Mouse (Mus musculus) heart, adult 2 months (tissue): ENCODE results near the gene Lurap1l.

Experiments
- CTCF ChIP-seq: fragments of 200-600 bp; IDR thresholded peaks from 2 replicates; pipeline ENCODE4 v1.8.1; 2022; ENCODE audit warnings: antibody characterized with exemption, mild to moderate bottlenecking, moderate library complexity
- EP300 ChIP-seq: fragments of 200-500 bp; IDR thresholded peaks from 2 replicates; pipeline ENCODE4 v1.6.1; 2011; ENCODE audit warnings: low read depth, low read length, control low read depth; ENCODE audit not compliant: insufficient read depth

DNA sequence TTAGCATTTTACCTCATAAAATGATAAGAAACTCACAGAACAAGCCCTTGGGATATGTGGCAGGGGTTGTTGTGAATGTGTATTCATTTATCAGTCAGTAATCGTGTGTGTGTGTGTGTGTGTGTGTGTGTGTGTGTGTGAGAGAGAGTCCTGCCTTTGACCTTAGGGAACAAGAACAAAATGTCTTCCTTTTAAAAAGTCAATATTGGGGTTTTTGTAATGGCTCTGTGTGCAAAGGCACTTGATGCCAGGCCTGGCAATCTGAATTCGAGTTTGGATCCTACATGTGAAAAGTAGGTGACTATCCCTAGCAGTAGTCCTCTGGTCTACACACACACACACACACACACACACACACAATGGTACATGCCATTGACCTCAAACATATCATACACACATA, 4.8 kb downstream of the Lurap1l start:
- no peak for TF ChIP-seq CTCF
- TF ChIP-seq EP300: no peak
